Mouse (Mus musculus) adrenal gland, adult 18-20 months (tissue): Measurements from ENCODE around the gene Arhgef39. TPM values are rescaled to one million over a fixed set of nuclear protein-coding genes. Genes with fewer than 3 reads are reported as not detected.
"Not testable (repeated sequence)": the region's sequence is repeated elsewhere in the genome, so short reads cannot be mapped to it uniquely, and the experiment has no call there.

Experiments
- DNase-seq, 2 experiments: peaks; one replicate each; pipeline ENCODE4 v3.0.0; 2021 to 2022; ENCODE audit warnings: low spot score in 2 of 2
- total RNA-seq, 2 experiments: library from RNA; stranded (reverse); gene quantifications; 1 replicate in 1 of 2; 2 replicates in 1 of 2; pipeline ENCODE4 v1.2.3; 2021

The Arhgef39 gene
- total RNA-seq, 2 experiments from 2014 or later, result 1.1 to 1.9 TPM

GRCm38 (mm10) chr4:43508666-43508997 lies 9.1 kb upstream of the Arhgef39 start:
- DNase-seq, result peak in 1 of 2 experiments; percentile 63

GRCm38 (mm10) chr4:43507938-43508665 lies 8.6 kb upstream of the Arhgef39 start:
- no peak for DNase-seq

DNA sequence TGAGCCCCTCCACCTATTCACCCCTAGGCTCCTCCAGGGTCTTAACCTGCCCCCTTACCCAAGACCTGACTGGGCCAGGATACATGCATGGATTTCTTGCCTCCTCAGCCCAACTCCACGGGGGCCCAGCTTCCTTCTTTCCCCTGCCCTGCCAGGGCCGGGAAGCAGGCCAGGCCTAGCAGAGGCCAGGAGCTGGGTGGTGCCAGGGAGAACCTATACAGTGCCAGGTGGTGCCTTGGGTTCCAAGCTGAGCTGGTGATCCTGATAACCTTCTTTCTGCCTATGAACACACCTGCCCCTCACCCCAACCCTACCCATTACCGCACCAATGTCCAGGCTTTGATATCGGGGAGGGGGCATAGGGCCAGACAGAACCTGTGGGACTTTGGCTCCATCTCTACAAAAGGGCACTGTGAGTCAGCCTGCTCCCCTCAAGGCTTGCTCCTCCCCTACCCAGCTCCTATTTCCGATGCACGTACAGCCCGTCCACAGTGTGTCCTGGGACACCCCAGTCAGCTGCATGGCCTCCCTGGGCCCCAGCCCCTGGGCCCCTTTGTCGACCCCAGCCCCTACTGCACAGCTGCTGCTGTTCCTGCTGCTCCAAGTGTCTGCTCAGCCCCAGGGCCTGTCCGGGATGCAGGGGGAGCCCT lies 7.2 kb upstream of the Arhgef39 start, which contains the start of gene Car9:
Car9 (plus strand) TSS at position 431 of the 650 bp plus-strand sequence.
- no peak for DNase-seq

DNA sequence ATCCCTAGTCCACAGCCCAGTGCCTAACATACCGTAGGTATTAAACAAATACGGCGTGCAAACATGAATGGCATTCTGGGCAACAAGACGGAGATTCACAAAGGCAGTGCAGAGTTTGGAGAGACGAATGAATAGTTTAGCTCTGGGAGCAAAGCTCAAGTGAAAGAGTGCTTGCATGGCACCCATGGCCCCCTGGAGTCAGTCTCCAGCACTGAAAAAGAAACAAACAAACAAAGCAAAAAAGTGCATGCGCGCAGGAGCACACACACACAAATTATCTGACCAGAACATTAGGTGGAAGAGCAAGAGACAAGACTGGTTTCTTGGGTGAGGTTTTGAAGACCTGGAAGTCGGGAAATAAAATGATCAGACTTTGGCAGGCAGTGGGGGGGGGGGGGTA lies 6.6 kb upstream of the Arhgef39 start:
- no peak for DNase-seq

- no peak for DNase-seq
These were observed 4.8 kb upstream of the Arhgef39 start for GRCm38 (mm10) chr4:43504269-43504668.

DNA sequence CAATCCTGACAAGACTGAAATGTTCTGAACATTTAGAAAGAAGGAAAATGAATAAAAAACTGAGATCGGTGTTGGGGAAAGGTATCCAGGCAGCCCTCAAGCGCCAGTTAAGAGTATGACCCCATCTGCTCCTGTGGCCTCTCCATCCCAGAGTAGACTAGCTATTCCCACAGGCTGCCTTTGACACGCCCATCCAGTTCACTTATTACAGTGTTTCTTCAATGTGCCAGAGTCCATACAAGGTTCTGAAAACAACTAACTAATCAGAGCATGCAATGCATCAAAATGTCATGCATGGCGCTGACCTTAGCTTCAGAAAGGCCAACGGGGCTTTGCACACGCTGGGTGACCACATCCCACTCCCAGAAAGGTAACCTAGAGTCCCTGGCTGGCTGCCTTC lies 4.0 kb upstream of the Arhgef39 start:
- DNase-seq, result no peak

- DNase-seq, result no peak
These were observed 3.5 kb upstream of the Arhgef39 start for GRCm38 (mm10) chr4:43503041-43503440.

DNA sequence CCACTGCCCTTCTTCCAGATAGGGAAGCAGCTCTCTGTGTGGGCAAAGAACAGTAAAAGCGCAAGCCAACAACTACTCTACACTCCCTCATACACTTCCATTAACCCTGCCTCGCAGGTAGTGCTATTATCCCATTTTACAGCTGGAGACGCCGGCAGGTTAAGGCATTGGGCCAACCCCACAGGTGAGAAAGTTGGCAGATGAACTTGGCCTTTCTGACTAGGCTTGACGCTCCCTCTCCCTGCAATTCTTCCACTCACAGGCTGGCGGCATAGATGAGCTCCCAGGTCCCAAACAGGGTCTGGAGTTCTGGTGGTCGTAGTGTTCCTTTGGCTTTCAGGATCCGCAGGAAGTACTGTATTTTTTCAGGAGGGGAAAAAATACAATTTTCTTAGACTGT lies 512 bp downstream of the Arhgef39 start:
- DNase-seq, result no peak

- no peak for DNase-seq
These were observed 1.5 kb downstream of the Arhgef39 start for GRCm38 (mm10) chr4:43497946-43498345.

- no peak for DNase-seq
These were observed 2.1 kb downstream of the Arhgef39 start for GRCm38 (mm10) chr4:43497405-43497804.

- no peak for DNase-seq
These were observed 2.9 kb downstream of the Arhgef39 start for GRCm38 (mm10) chr4:43496587-43496986.

DNA sequence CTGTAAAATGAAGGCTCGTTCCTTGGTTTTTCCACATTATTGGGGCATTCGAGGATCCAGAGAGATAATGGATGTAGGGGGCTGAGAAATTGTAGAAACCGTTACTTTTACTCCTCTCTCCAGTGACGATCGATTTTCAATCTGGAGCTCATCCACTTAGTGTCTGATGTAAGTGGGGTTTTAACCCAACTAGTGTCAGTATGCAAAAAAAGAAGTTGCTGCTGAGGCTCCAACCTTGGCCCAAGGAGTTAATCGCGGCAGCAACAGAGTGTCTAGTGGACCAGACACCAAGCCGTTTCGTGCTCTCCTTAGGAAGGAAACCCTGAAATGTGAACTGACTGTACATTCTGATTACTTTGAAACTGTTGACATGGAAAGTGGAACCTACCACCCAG lies 5.7 kb downstream of the Arhgef39 start:
- no peak for DNase-seq

DNA sequence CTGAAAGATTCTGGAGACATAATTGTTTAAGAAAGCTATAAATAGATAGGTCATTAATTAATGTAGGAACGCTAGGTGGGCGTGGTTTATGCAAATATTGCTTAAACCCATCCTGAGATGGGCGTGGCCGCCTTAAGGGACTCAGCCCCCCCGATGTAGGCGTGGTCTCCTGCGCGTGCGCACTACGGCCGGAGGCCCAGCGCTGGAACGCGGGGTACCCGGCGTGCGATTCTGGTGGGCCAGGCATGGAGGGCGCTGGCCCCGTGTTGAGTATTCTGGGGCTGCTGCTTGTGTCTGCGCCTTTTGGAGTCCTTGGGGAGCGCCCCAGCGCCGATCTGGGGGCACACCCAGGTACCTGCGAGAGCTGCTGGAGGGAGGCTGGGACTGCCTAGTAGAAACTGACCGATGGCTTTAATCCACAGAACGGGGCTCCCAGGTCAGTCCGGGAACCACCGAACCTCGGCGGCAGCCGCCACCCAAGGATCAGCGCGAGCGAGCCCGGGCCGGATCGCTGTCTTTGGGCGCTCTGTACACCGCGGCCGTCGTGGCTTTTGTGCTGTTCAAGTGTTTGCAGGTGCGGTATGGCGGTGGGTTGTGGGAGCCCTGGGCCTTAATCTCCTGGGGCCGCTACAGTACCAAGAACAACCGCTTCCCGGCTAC lies 6.2 kb downstream of the Arhgef39 start:
- DNase-seq, result peak; percentile 97 to 98

DNA sequence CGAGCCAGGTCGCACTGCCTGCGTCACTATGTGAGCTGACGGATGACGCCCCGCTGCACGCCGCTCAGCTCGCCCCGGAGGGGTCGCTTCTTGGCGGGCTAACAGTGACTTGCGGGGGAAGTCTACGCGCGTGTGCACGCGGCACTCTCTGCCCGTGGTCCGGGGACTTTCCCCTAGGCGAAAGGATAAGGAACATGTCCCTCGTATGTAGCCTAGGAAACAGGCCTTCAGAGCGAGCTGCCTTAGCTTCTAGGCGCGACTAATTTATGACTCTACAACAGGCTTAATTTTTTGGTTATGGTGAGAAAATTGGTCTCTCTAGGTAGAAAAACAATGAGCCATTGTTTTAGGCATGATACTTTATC lies 6.7 kb downstream of the Arhgef39 start, which contains the start of gene Ccdc107:
Ccdc107 (plus strand) TSS at position 80 of the 365 bp plus-strand sequence.
- DNase-seq, result peak; percentile 81 to 82

- no peak for DNase-seq
These were observed 7.2 kb downstream of the Arhgef39 start for GRCm38 (mm10) chr4:43492101-43492820.

DNA sequence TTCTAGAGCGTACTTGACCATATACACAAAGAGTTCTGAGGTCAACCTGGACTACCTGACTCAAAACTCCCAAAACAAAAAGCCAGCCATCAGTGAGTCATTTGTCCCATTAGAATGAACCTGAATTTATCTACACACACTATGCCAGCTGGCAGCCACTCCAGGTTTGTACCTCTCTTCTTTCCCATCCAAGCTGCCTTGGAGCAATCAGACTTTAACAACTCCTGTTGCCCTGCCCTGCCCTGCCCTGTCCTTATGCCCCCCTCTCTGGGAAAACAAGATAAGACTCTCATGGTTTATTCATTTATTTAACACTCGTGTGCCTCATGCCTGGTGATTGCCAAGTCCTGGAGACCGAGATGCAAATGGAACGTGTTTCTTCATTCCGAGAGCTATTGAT lies 8.7 kb downstream of the Arhgef39 start:
- no peak for DNase-seq

DNA sequence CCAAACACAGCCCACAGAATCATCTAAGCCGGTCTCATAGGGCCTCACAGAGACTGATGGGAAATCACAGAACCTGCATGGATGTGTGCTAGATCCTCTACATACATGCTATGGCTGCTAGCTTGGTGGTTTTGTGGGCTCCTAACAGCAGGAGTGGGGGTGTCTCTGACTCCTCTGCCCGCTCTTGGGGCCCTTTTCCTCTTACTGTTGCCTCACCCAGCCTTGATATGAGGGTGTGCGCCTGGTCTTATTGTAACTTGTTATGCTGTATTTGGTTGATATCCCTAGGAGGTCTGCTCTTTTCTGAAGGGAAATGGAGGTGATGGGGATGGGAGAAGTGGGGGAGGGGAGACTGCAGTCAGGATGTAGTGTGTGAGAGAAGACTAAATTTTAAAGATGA lies 9.9 kb downstream of the Arhgef39 start:
- DNase-seq, result no peak

DNA sequence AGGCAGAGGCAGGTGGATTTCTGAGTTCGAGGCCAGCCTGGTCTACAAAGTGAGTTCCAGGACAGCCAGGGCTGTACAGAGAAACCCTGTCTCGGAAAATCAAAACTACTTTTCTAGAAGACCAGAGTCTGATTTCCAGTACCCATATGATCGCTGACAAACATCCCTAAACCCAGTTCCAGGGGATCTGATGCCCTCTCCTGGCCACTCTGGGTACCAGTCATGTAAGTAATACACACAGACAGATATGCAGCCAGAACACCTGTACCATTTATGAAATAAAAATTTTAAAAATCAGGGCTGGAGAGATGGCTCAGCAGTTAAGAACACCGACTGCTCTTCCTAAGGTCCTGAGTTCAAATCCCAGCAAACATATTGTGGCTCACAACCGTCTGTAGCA lies 13.8 kb downstream of the Arhgef39 start:
- not testable (repeated sequence) for DNase-seq

- no peak for DNase-seq
These were observed 15.9 kb downstream of the Arhgef39 start, which contains the start of gene Sit1 for GRCm38 (mm10) chr4:43483535-43484091. Gene Sit1 (minus strand): TSS chr4:43483734.

DNA sequence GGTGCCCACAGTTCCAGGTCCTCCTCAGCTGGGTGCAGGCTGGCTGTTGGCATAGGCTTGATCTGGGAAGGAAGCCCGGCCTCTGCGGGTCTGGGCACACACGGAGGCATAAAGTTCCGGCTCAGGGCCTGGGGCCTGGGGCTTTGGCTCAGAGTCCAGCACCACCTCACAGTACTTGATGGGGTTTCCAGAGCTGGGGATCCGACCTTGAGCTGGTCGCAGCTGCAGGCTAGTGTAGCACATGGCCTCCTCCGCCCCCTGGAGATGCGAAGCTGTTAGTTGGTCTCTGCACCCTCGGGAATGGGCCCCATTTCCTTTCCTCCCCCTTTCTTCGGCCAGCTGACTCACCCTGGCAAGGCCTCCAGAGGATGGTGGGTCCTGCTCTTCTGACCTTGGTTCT lies 16.9 kb downstream of the Arhgef39 start:
- DNase-seq, result peak in 1 of 2 experiments; percentile 40

GRCm38 (mm10) chr4:43481894-43482456 lies 17.5 kb downstream of the Arhgef39 start:
- DNase-seq, result no peak
